Mouse (Mus musculus) heart, postnatal 4 days (tissue): ENCODE data around the gene Cysltr2. TPM values are rescaled to one million over a fixed set of nuclear protein-coding genes. Genes with fewer than 3 reads are reported as not detected.
A peak's percentile ranks its signal among the peaks of the same experiment; 100 is the strongest.

Experiments
- DNase-seq: peaks from one replicate; pipeline ENCODE4 v3.0.0; 2021
- total RNA-seq, 2 experiments: library from RNA; stranded (reverse); gene quantifications; 2 replicates each; pipeline ENCODE4 v1.2.3; 2021

The Cysltr2 gene
- not detected for total RNA-seq

DNA sequence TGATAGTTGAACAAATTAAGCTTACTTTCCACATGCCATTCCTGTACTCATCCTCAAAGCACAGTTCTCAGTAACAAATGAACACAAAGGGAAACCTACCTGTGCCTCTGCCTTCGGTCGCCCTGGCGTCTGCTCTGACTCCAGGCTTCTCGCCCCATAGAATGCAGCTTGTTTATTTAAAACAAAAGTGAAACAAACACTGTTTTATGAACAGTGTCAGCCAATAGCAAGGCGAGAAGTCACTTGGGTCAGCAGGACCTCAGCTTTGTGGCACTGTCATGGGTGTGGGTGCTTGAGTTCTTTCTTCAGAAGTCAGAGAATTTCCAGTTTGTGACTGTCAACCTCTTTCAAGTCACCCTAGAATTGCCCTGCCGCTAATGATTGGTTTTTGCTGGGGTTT, at the start of gene Cysltr2:
TSS of gene Cysltr2 (minus strand) at position 178 of the 400 bp plus-strand sequence.
- DNase-seq, result no peak

DNA sequence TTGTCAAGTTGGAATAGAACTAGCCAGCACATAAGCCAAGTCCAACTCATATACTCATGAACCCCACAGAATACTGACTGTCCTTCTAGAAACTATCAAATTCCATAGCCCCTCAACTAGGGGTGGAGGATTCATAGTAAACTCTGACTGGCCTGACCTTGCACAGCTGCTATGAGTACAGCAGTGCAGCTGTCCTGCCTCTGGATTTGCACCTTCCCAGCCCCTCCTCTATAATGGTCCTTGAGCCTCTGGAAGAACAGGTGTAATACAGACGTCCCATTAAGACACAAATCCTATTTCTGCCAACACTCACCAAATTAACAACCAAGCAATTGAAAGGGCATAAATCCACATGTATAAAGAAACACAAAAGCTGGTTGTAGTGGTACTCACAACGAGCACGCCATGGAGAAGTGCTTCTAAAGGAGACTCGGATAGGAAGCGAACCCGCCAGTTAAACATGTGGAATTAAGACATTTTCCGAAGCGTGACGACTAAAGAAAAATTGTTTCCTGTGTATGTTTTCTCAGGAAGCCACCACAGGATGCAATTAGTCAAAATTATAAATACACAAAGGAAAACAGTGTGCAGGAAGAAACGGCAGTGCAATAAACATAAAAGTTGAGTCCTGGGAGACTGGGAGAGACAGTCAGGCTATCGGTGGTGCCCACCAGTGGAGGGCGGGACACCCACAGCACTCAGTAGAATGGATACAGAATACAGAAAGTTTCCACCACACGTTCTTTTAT, 46.1 kb upstream of the Cysltr2 start:
- no peak for DNase-seq

DNA sequence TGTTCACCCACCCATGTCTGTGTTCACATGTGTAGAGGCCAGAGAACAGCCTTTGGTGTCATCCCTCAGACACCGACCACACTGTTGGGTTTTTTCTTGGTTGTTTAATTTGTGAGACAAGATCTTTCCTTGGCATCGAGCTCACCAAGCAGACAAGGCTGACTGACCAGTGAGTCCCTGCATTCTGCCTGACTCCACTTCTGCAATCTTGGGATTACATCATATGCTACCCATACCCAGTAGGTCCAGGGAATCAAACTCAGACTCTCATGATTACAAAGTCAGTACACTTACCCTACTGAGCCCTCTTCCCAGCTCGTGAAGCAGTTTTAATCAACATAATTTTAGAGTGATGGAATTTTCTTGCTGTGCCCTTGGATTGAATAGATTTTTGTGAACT, 44.0 kb upstream of the Cysltr2 start:
- no peak for DNase-seq

DNA sequence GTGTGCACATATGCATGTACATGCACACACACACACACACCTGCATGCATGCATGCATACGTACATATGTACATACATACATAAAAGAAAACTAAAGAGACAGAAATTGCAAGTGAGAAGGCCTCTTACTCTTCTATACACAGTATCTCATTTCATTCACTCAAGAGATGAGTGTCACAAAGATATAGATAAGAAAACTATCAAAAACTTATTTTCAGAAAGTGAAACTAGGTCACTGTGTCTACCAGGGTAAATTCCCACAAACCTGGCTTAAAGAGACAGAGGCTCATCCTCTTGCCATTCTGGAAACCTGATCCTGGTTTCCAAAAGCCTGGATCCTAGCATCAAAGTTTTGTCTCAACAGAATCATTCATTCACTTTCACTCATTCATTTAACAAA, 39.3 kb upstream of the Cysltr2 start:
- no peak for DNase-seq

DNA sequence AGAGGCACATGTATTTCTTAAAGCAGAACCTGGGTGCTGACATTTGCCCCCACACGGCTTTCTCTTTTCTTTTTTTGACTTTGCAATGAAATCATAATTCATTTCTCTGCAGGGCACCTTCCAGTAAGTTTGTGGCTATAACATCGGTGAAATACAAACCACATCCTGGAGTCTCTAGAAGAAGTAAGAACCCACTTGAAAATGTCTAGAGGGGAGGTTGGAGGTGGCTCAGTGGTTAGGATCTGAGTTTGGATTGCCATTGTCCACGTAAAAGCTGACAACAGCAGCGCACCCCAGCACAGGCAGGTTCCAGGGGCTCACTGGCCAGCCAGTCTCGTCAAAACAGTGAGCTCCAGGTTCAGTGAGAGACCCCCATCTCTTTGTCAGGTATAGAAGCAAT, 38.8 kb upstream of the Cysltr2 start:
- no peak for DNase-seq

DNA sequence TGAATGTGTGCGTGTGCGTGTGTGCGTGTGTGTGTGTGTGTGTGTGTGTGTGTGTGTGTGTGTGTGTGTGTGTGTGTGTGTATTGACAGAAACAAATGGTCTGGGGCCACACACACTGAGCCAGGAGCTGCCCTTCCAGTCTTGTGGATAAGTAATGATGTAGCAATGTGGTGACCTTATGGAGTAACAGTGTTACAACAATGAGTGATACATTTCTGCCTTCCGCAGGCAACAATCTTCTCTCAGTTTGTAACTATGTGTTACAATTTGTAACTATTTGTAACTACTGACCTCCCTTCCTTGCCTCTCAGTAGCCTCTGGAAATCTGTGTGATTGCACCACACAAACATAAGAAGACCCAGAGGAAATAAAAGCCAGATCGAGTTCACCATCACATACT, 38.3 kb upstream of the Cysltr2 start:
- no peak for DNase-seq

DNA sequence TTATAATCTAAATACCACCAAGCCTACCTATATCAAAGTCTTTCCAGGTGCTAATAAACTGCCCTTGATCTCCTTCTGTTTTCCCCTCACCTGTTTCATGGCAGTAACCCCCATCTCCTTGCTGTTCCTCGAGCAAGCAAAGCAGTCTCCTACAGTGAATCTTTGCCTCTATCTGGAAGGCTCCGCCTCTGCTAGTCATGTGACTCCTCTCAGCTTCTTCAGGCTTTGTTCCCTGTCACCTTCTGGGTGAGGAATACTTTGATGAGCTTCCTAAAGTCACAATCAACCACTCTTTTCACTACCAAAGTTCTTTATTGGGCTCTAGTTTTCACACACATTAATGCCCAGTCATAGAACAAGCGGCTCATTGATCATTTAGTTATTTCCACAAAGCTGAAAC, 37.5 kb upstream of the Cysltr2 start:
- DNase-seq, result no peak

DNA sequence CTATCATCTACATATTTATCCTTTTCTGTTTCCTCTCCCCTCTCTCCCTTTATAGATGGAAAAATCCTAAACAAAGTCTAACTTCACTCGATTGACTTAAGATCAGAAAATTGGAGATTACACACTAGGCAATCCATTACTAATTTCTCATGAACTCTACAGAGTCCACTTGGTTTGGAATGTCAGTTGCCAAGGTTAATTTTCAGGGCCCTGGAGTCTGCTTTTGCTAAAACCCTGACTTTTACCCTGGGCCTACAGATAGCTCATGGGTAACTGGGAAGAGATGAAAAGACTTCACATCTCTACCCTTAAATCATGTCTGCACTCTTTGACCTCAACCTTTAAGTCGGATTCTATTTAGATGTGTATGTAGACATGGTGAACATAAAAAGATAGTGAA, 34.6 kb upstream of the Cysltr2 start:
- no peak for DNase-seq

DNA sequence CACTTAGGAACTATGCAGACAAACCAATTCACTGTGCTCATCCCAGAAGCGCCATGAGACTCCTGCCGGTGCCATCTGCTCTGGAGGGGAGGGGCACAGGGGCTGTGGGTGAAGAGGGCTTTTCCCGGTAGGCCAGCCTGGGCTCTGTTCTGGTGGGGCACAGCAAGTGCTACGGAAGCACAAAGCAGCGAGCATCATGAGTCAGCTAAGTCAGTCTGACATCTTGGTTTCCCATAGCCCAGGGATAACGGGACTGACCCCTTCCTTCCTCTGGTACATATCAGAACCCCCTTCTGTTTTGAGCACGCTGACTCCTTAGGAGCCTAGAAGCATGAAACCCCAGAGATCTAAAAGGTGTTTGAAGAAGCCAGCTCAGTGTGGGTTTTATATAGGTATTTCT, 15.5 kb upstream of the Cysltr2 start:
- no peak for DNase-seq

DNA sequence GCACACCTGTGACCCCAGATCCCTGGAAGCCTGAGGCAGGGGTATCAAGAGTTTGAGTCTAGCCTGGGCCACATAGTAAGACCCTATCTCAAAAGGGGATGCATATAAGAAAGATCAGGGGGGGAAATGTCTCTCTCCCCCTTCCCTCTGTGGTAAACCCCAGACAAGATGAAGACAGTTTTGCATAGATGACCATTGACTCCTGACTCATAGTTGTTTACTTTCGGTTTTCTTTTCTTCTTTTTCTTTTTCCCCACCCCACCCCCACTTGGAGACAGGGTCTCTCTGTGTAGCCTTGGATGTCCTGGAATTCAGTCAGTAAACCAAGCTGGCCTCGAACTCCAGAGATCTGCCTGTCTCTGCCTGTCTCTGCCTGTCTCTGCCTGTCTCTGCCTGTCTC, 9.8 kb upstream of the Cysltr2 start:
- no peak for DNase-seq

DNA sequence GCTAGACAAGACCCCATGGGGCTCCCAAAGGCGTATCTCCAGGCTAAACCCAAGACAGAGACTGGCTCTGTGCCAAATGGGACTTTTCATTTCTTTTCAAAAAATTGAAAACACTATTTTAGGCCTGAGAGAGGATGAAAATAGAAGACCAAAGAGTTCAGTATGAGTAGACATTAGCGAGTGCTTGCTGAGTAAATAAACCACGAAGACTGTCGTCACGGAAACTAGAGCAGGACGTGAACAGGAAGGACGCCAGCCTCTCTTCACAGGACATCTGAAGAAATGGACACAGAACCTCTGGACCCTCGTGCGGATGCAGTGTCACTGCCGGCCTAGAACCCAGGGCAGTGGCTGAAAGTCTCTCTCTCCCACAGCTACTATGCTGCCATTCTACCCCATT, 8.8 kb upstream of the Cysltr2 start:
- DNase-seq, result no peak

DNA sequence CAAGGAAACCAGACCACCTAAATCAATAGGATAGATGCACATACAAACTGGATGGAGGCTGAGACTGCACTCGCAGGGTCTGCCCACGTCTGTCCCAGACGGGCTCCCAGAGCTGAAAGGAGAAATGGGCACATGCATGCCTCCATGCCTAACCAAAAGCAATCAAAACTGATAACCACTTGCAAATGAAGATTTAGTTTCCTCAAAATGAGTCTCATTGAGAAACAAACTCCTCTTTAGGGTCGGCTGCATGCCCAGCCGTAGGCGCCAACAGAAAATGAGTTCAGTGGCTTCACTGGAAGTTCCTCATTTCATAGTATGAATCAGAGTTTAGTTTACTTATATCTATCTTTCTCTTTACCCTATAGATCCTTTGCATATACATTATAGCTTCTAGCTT, 7.9 kb upstream of the Cysltr2 start:
- DNase-seq, result no peak

DNA sequence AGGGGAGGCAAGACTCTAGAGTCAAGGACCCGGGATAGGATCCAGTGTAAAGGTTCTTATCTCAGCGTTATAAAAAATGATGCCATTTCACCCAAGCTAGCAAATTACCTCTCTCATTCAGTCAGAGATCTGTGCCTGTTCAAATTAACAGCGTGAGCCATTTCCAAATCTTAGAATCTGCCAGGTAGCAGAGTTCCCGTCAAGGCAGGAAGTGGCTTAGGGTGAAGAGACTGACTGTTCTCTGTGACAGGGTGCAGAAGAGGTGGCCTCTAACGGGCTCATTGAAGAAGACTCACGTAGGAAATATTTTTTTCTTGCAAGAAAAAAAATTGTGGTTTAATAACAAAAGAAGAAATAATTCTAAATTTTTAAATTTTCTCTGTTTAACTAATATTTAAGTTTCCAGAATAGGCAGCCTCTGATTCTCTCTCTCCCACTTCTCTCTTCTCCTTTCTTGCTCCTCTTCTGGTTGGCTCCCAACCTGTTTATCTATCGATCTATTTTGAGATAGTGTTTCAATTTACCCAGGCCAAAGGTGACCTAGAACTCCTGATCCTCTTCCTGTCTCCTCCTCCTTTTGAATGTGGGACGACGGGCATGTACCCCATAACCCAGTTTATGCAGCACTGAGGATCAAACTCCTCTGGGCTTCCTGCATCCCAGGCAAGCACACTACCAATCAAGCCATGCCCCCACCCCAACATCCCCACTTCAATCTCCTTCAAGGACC, 3.5 kb downstream of the Cysltr2 start:
- DNase-seq, result no peak

DNA sequence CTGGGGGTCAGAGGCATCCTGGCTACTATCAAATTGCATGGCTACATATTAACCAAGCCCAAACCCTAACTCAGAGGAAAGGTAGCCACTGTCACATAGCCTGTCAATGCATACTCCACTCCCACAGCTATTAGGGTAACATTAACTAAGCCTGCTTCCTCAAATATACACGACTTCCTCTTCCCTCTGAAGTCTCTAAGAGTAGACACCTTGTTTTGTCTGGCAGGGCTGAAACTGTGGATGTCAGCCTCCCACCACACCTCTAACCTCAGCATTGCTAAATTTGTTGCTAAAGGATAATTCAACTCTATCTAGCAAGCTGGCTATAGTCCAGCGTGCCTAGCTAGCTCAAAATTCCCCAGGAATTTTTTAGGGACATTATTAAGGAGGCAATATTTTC, 7.2 kb downstream of the Cysltr2 start:
- DNase-seq, result no peak

DNA sequence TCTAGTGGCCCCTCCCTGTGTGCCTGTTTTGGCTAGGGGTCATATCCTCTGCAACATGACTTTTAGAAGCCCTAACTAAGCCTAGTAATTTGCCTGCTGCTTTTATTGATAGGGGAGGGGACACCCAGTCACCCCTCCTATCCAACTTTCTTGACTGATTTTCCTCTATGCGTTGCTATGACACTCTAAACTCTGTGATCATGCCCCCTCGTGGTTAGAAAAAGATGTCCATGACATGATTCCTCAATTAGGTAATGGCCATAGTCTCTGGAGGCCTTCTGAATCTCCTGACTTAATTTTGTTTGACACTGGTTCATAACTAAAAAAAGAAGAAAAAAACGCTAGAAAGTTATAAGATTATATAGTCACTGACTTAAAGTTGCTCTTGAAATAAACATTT, 15.6 kb downstream of the Cysltr2 start:
- DNase-seq, result no peak

DNA sequence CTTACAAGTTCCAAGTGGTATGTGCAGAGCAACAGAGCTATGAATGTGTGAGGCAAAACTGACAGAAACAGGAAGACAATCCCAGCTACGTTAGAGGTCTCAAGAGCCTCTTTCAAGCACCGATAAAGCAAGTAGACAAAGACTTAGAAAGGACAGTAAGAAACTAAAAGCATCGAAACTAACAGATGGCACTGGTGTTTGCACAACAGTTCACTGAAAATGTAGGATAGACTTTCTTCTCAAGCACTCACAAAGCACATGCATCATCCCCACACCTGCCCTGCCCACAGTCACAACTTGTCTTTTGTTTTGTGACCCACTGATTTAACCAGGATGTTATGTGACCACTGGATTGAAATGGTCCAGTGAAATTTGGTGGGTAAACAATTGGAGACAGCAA, 17.7 kb downstream of the Cysltr2 start:
- DNase-seq, result no peak

DNA sequence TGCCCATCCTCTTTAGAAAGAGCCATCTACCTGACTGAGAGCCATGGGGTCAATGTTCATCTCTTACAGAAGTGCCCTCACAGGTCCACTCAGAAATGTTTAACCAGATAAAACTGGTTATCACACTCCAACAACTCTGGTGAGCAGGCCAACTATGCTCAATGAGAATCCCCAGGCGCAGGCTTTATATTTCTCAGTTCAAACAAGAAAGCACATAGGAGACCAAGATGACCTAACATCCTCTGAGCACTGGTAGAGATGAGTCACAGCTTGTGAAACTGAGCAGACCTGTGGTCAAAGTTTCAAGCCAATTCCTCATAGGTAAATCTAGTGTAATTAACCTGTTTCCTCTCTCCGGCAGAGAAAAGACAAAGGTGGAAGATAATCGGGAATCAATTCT, 31.6 kb downstream of the Cysltr2 start:
- no peak for DNase-seq

DNA sequence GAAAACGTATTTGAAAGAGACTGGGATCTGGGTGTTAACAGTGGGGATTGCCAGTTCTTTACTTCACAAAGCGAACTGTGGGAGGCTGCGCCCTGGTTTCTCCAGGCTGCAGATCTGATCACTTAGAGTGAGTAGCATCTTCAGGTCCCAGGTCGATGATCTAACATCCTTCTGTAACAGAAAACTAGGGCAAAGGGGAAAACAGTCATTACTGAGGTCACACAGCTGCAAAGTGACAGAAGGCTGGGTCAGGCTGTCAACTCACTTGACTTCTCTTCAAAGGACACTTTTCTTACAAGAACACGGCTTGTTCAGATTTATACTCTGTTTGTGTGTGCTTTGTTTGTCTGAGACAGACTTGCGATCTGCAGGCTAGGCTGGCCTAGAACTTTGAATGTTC, 33.5 kb downstream of the Cysltr2 start:
- DNase-seq, result no peak

DNA sequence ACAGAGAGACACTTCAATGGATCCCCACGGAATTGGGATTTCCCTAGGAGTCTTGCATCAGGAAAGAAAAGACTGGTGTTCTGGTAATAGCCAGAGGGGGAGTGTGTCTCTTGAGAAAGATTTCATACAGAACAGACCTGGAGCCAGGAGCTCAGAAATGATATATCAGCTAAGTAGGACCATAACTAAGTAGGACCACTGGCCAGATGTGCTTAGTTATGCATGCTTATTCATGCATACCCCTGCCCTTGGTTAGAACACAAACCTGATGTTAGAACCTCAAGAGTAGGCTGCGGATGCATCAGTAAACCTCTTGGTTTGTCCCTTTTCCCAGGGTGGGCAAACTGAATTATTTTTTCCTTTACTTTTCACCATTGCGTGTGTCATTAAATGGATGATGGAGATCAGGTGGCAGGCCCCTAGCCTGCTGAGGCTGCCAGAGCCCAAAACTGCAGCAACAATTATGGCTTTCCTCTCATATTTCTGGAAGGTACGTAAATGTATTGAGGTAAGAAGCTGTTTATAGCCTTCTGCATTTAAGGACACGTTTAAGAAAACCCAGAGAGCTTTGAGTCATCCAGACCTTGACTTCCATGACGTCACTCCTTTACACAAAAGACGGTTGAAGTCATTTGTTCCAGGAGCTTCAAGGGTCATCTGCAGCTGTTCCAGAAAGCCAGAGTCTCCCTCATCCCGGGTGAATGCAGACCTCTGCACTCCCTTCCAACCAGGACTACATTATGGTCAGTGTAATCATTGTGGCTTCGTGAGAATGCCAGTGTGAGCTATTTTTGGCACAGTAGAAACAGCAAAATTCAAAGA, 35.0 kb downstream of the Cysltr2 start:
- no peak for DNase-seq

DNA sequence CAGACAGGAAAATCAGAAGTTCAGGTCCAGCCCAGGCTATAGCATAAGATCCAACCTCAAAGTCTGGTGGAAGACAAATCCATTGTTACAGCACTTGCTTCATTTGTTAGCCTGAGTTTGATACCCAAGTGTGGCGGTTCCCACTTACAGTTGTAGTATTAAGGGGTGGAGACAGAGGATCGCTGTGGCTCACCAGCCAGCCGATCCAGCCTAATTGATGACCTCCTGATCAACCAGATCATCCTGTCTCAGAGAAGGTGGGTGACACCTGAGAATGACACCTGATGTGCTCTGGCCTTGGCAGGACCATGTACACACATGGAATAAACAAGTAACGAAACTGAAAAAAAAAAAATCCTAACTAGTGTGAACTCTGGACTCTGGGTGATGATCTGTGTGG, 47.1 kb downstream of the Cysltr2 start:
- DNase-seq, result no peak

DNA sequence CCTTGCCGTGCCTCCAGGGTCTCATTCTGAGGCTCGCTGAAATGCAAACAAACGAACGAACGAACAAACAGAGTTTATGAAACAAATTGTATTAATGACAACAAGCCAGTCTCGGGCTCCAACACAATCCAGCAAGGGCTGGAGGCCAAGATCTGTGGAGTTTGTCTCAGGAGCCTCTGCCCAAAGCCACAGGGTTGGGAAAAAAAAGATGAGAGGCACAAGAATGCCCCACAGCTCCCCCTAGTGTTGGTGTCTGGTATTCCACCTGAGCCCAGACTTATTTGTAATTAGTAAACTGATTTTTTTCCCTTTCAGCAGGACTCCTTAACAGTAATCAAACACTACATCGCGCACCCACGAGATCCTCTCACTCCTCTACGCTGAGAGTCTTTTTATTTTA, 48.6 kb downstream of the Cysltr2 start:
- DNase-seq, result peak; percentile 81

DNA sequence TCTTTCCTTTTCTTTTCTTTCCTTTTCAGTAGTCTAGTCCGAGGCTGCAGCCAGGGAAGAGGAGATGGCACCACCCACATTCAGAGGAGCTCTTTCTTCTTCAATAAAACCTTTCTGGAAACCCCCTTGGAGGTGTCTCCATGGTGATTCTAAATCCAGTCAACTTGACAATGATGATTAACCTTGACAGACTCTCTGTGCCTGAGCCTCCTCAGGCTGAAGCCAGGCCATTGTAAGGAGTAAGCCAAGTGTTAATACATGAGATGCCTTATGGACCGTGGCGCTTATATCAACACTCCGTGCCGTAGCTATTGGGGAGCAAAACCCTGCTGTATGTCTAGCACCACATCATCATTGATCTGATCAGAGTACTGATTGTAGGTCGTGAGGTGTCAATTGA, 50.8 kb downstream of the Cysltr2 start:
- no peak for DNase-seq

DNA sequence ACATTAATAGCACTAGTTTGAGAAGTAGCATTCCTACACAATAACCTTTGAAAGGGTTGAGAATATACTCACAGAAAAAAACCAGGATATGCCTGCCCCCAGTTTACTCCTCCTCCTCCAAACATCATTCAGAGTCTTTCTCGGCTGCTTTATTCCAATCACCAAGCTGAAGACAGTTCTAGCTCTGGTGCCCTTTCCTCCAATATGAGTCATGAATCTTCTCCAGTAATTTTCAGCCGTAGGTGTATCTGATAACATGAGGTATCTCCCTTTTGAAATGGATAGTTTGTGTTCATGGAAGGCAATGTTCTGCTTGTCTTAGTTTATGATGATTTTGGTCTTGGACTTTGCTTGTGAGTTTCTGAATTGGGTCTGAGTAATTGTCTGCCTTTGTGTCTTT, 62.9 kb downstream of the Cysltr2 start:
- DNase-seq, result no peak

DNA sequence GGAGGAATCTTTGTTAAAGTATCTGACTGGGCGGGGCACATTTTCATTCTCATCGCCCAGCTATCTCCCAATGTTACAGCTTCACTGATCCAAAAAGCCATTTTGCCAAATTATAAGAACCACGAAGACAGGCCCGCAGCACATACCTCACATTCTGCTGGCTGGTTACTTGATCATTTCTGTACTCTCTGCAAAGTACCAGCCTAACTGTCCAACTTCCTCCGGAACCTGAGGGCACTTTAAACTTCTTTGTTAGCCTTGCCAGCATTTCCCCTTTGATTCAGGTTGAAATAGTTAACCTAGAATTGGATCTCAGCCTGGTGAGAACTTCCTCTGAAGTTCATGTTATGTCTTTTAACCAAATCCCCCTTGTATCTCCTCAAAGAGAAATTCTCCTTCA, 63.8 kb downstream of the Cysltr2 start:
- DNase-seq, result no peak
